Mouse (Mus musculus): ENCODE measurements at regions not wholly inside any gene's neighbourhood (a gene's known extent, or its start where the extent isn't known, plus 50 kb on each side); places are given as distances from the start of the nearest gene placed in this dataset.

DNA sequence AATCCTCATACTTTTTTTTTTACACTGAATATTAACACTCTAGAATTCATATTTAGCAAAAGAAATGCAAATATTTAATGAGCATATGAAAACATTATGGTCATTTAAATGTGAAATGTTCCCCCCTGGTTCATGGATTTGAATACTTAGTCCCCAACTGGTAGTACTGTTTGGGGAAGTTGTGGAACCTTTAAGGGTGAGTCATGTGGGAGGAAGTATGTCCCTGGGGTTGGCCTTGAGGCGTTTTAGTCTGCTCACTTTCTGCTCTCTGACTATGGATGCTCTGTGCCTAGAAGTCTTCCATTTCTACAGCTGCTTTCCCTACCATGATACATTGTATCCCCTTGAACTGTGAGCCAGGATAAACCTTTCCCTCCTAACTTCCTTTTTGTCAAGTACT lies 106.1 kb upstream of the Gm6657 start:
- DNase-seq (ENCODE audit: extremely low read depth, insufficient read length, low spot score): no peak

DNA sequence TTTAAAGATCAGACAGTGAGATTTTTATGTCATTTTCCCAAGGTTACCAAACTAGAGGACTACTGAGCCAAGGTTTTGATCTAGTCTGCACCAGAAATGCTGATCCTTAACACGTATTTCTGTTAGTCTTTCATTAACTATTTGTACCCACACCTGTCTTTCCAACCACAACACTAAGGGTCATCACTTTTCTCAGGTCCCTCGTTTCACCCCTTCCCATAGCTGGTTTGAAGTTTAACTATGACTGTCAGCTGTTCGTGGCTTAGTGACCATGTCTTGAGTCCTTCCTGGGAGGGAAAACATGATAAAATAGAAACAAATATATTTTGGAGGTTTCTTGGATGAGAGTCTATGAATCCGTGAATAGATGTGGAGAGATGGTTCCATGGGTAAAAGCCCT lies 99.6 kb upstream of the Gm6657 start:
- DNase-seq (ENCODE audit: extremely low read depth, insufficient read length, low spot score): no peak

DNA sequence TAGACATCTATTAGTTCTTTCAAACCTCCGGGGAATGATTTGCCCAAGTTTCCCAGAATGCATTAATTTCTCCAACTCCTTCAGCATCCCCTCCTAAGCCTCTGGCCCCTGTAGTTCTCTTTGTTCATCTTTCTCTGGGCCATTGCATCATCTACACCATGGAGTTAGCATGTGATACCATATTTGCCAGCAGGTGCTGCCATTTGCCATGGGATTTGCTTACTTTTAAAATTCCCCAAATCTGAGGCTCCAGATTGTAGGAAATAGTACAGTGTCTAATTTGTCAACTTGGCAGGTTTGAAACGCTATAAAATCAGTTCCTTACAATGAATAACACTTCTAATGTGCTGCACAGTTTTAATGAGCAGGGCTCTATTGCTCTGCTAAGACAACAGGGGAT lies 98.7 kb upstream of the Gm6657 start:
- DNase-seq (ENCODE audit: extremely low read depth, insufficient read length, low spot score): no peak

- no peak for DNase-seq (ENCODE audit: extremely low read depth, insufficient read length, low spot score)
Observed at GRCm38 (mm10) chr12:78095916-78096315, 98.1 kb upstream of the Gm6657 start.

- no peak for DNase-seq (ENCODE audit: extremely low read depth, insufficient read length, low spot score)
Observed at GRCm38 (mm10) chr12:78097119-78097518, 96.9 kb upstream of the Gm6657 start.

DNA sequence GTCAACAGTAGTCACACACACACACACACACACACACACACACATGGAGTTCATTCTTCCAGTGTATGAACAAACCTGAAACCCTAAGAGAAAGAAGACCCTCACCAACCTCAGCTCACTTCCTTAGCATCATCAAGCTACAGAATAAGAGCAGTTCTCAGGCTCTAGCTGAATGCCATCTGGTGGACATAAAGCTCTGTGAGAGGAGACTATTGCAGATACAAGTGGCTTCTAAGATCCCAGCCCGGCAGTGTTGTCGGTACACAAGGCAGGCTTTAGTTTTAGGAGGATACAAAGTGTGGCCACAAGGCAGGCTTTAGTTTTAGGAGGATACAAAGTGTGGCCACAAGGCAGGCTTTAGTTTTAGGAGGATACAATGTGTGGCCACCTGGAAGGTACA lies 96.3 kb upstream of the Gm6657 start:
- no peak for DNase-seq (ENCODE audit: extremely low read depth, insufficient read length, low spot score)

DNA sequence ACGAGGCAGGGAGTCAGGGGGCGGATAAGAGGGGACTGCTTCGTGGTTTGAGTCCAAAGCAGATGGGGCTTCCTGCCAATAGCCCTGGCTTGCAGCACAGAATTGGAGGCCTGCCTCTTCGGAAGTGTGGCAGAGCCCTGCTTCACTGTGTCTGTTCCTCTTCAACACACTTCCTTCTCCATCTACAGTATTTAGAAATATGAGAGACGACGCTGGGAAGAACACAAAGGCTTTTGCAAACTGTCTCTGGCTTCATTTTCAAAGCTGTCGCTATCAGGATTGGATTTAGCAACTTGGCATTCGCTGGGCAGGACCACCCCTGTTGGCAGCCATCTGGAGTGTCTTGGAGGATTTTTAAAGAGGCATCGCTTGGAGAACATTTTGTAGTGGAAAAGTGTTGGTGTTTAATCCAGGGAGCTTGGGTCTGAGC lies 95.3 kb upstream of the Gm6657 start:
- DNase-seq (ENCODE audit: extremely low read depth, insufficient read length, low spot score): no peak

- no peak for DNase-seq (ENCODE audit: extremely low read depth, insufficient read length, low spot score)
Observed at GRCm38 (mm10) chr12:78099761-78100160, 94.3 kb upstream of the Gm6657 start.

GRCm38 (mm10) chr12:78100756-78101155 lies 93.3 kb upstream of the Gm6657 start:
- DNase-seq (ENCODE audit: extremely low read depth, insufficient read length, low spot score): no peak

- DNase-seq (ENCODE audit: extremely low read depth, insufficient read length, low spot score): no peak
Observed at GRCm38 (mm10) chr12:78109931-78110330, 84.1 kb upstream of the Gm6657 start.

- no peak for DNase-seq (ENCODE audit: extremely low read depth, insufficient read length, low spot score)
Observed at GRCm38 (mm10) chr12:78118131-78118530, 75.9 kb upstream of the Gm6657 start.

DNA sequence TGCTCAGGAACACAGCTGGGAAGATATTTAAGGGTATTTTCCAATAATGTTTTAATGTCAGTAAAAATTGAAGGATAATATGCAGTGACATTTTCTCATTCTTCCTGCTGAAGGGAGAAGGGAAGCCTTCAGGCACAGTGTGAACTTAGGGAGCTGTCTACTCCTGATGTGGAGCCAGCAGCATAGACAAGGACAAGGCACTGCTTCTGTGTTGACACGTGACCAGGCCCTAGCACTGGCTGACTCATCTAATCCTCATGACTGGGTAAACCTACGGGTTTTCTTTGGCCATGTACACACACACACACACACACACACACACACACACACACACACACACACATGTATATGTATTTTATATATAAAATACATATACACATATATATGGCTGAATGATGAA lies 74.8 kb upstream of the Gm6657 start:
- no peak for DNase-seq (ENCODE audit: extremely low read depth, insufficient read length, low spot score)

DNA sequence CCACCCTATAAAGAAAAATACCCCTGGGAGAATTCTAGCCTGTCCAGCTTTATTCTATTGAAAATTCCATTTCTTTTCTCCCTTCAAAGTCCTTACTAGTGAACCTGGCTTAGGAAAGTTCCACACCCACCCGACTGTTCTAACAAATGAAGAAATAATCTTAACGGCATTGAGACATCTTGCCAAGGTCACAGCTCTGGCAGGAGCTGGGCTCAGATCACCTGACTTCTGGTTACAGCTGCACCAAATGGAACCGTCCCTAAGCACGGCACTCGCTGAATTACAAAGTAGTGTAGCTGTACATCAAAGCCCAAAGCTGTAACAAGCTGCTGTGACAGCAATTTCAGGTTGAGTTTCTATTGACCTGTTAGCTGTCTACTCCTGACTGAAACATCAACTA lies 74.2 kb upstream of the Gm6657 start:
- no peak for DNase-seq (ENCODE audit: extremely low read depth, insufficient read length, low spot score)

DNA sequence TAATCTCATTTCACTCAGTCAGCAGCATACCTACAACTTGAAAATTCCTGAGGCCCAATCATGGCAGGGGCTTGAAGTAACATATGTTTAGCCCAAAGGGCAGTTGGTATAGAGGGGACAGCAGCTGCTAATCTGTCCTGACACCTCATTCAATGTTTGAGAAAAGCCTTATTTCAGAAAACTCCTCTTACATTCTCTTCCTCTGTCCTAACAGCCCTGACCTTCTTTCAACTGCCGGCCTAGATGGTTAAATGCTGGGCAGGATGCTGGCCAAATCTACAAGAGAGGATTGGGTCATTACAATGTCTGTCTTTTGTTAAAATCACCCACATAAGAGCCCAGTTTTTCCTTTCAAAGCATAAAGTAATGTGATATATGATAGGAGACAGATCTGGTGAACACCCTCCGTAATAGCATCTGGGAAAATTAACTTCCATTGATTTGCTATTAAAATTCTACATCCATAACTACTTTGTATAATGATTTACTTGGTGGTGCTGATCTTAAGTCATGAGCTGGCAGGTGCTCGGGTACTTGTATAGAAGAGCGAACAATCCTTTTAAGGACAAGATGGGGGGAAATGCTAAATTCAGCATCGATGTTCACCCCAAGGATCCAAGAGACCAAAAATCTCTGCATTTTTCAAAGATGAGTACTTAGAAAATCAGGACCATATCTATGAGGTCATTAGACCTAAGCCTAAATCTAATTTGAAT lies 64.8 kb upstream of the Gm6657 start:
- DNase-seq (ENCODE audit: extremely low read depth, insufficient read length, low spot score): no peak

DNA sequence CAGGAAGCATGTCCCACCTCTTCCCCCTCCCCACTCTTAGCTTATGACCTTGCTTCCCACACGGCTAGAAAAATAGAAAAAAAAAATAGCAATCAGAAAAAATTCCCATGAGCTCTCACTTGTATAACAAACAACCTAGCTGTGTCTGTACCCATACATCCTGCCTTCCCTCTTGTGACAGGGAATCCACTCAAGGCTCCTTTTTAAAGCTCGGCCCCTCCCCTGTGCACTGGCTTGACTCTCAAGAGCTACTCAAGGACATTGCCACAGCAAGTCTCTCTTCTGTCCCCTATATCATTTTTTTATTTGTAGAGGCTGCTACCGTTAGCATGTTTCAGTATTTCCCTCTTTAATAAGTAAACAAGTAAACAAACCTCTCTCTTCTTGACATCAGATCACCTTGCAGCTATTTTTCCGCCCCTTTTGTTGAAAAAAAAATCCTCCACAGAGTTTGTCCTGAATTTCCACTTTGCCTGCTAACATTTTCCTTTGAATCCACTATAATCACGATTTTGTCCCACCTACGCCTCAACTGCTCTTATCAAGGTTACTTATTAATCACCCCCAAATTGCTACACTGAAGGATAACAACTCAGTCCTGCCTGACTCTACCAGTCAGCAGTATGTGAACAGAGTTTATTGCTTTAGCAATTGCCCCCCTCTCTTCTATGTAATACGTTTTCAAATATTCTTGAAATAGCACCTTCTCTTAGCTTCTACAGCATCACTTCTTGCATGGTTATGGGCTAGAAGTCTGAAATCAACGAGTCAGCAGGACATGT lies 61.8 kb upstream of the Gm6657 start:
- DNase-seq (ENCODE audit: extremely low read depth, insufficient read length, low spot score): no peak

GRCm38 (mm10) chr12:78133341-78133740 lies 60.7 kb upstream of the Gm6657 start:
- DNase-seq (ENCODE audit: extremely low read depth, insufficient read length, low spot score): no peak

GRCm38 (mm10) chr12:78133984-78134383 lies 60.1 kb upstream of the Gm6657 start:
- DNase-seq (ENCODE audit: extremely low read depth, insufficient read length, low spot score): no peak

GRCm38 (mm10) chr12:78137196-78137595 lies 56.8 kb upstream of the Gm6657 start:
- DNase-seq (ENCODE audit: extremely low read depth, insufficient read length, low spot score): no peak

DNA sequence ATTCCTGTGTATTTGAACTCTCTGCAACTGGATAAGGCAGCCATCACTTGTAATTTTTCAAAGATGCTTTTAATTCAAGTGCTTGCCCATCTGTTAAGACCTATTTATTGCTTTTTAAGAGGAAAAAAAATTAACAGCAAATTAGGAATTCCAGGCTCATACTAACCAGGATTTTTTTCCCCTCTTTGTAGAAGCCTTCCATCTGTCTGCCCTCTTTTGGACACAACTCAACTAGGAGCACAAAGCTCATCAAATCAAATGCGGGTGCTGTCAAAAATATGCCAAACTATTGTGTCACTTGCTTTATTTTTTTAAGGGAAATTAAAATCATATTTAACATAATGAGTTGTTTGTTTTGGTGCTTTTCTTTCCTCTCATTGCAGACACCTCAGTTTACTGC lies 55.6 kb upstream of the Gm6657 start:
- no peak for DNase-seq (ENCODE audit: extremely low read depth, insufficient read length, low spot score)

All from 3134 (cell line).